Mouse (Mus musculus): ENCODE data around the gene Fitm2. TPM values are rescaled to one million over a fixed set of nuclear protein-coding genes. Genes with fewer than 3 reads are reported as not detected.

The Fitm2 gene
- total and polyA plus RNA-seq, 2 experiments, result 19.5 to 19.8 TPM

- TF ChIP-seq POLR2A (IDR thresholded peaks at IDR 0.05; ENCODE audit: extremely low read depth, insufficient read depth, low read length), result peak; percentile 88
- TF ChIP-seq CTCF (IDR thresholded peaks at IDR 0.05; ENCODE audit: low read depth, low read length), result peak; percentile 20; the same call in 1 of the 2 replicates
- peak overlapping the region; percentile 81 for H3K4me3 ChIP-seq (ENCODE audit: insufficient read depth, low read depth, low read length)
- WGBS, result under 1% methylated on average over 70 of the region's 71 CpGs
- H3K79me2 ChIP-seq (ENCODE audit: control insufficient read depth, insufficient read depth, low read length), result peaks cover 22% of the 10 kb centered on the region; the same call in 1 of the 2 replicates
- H3K27me3 ChIP-seq (ENCODE audit: control insufficient read depth, insufficient read depth, low read length), result no peaks in the 10 kb centered on the region
- H3K27ac ChIP-seq (replicated peaks; ENCODE audit: insufficient read depth, low read depth, low read length), result peak overlapping the region; percentile 88
- H3K9ac ChIP-seq (ENCODE audit: low read depth, low read length), result peak overlapping the region; percentile 95
- H3K36me3 ChIP-seq (ENCODE audit: control insufficient read depth, insufficient read depth, low read length), result peaks cover 7% of the 10 kb centered on the region
- H3K4me1 ChIP-seq (ENCODE audit: control insufficient read depth, insufficient read depth, low read length), result peaks cover 22% of the 10 kb centered on the region
- peak; percentile 96 for DNase-seq (ENCODE audit: extremely low read depth, low read depth, low spot score)
These were observed 52.9 kb downstream of the Fitm2 start for GRCm38 (mm10) chr2:163419346-163420045.

GRCm38 (mm10) chr2:163418841-163419345 lies 53.5 kb downstream of the Fitm2 start:
- Histone ChIP-seq H3K9ac (ENCODE audit: low read depth, low read length) (peak overlapping the region; percentile 95), H3K27ac (replicated peaks; ENCODE audit: insufficient read depth, low read depth, low read length) (peak overlapping the region; percentile 84), H3K27me3 (ENCODE audit: control insufficient read depth, insufficient read depth, low read length) (no peaks in the 10 kb centered on the region), H3K36me3 (ENCODE audit: control insufficient read depth, insufficient read depth, low read length) (peaks cover 11% of the 10 kb centered on the region), H3K4me1 (ENCODE audit: control insufficient read depth, insufficient read depth, low read length) (peaks cover 21% of the 10 kb centered on the region), H3K79me2 (ENCODE audit: control insufficient read depth, insufficient read depth, low read length) (peaks cover 25% of the 10 kb centered on the region; the same call in 1 of the 2 replicates), H3K4me3 (ENCODE audit: insufficient read depth, low read depth, low read length) (peak overlapping the region; percentile 81)
- under 1% methylated on average over 48 of the region's 50 CpGs for WGBS
- TF ChIP-seq CTCF (IDR thresholded peaks at IDR 0.05; ENCODE audit: low read depth, low read length) (no peak), POLR2A (IDR thresholded peaks at IDR 0.05; ENCODE audit: extremely low read depth, insufficient read depth, low read length) (no peak)
- peak; percentile 62 for DNase-seq (ENCODE audit: extremely low read depth, low read depth, low spot score)

GRCm38 (mm10) chr2:163417830-163418229 lies 54.6 kb downstream of the Fitm2 start:
- peaks cover 18% of the 10 kb centered on the region for H3K36me3 ChIP-seq (ENCODE audit: control insufficient read depth, insufficient read depth, low read length)
- H3K4me3 ChIP-seq (ENCODE audit: insufficient read depth, low read depth, low read length), result peak overlapping the region; percentile 81
- TF ChIP-seq CTCF (IDR thresholded peaks at IDR 0.05; ENCODE audit: low read depth, low read length) (no peak), POLR2A (IDR thresholded peaks at IDR 0.05; ENCODE audit: extremely low read depth, insufficient read depth, low read length) (no peak)
- peak overlapping the region; percentile 45 for H3K27ac ChIP-seq (replicated peaks; ENCODE audit: insufficient read depth, low read depth, low read length)
- peaks cover 25% of the 10 kb centered on the region; the same call in 1 of the 2 replicates for H3K79me2 ChIP-seq (ENCODE audit: control insufficient read depth, insufficient read depth, low read length)
- H3K4me1 ChIP-seq (ENCODE audit: control insufficient read depth, insufficient read depth, low read length), result peaks cover 15% of the 10 kb centered on the region
- H3K27me3 ChIP-seq (ENCODE audit: control insufficient read depth, insufficient read depth, low read length), result no peaks in the 10 kb centered on the region
- H3K9ac ChIP-seq (ENCODE audit: low read depth, low read length), result peak overlapping the region; percentile 50
- peak; percentile 74 for DNase-seq (ENCODE audit: extremely low read depth, low read depth, low spot score)

GRCm38 (mm10) chr2:163417026-163417425 lies 55.4 kb downstream of the Fitm2 start:
- DNase-seq (ENCODE audit: extremely low read depth, low read depth, low spot score), result peak; percentile 59
- Histone ChIP-seq H3K4me3 (ENCODE audit: insufficient read depth, low read depth, low read length) (no peak overlapping the region), H3K4me1 (ENCODE audit: control insufficient read depth, insufficient read depth, low read length) (peaks cover 19% of the 10 kb centered on the region), H3K27me3 (ENCODE audit: control insufficient read depth, insufficient read depth, low read length) (no peaks in the 10 kb centered on the region), H3K27ac (replicated peaks; ENCODE audit: insufficient read depth, low read depth, low read length) (no peak overlapping the region), H3K79me2 (ENCODE audit: control insufficient read depth, insufficient read depth, low read length) (peaks cover 25% of the 10 kb centered on the region; the same call in 1 of the 2 replicates), H3K36me3 (ENCODE audit: control insufficient read depth, insufficient read depth, low read length) (peaks cover 18% of the 10 kb centered on the region), H3K9ac (ENCODE audit: low read depth, low read length) (no peak overlapping the region)
- TF ChIP-seq POLR2A (IDR thresholded peaks at IDR 0.05; ENCODE audit: extremely low read depth, insufficient read depth, low read length) (no peak), CTCF (IDR thresholded peaks at IDR 0.05; ENCODE audit: low read depth, low read length) (no peak)
- 34% methylated on average over 6 of the region's 6 CpGs for WGBS

Other genes starting within 250 kb of the Fitm2 start
- 0.07 and 0.09 TPM in 2 replicates for gene Jph2, start 74.6 kb downstream of the Fitm2 start, total RNA-seq (2014; rRNA removed)
- gene Jph2, start 74.6 kb downstream of the Fitm2 start, polyA plus RNA-seq (2012; rRNA removed), result 0.07 and 0.10 TPM in 2 replicates
- 21.9 and 22.6 TPM in 2 replicates for gene Oser1, start 47.9 kb downstream of the Fitm2 start, total RNA-seq (2014; rRNA removed)
- gene Oser1, start 47.9 kb downstream of the Fitm2 start, polyA plus RNA-seq (2012; rRNA removed), result 8.0 and 8.3 TPM in 2 replicates
- 0.07 TPM in 1 of 2 replicates, not detected in the other for gene Gdap1l1, start 34.2 kb downstream of the Fitm2 start, total RNA-seq (2014; rRNA removed)
- gene Gdap1l1, start 34.2 kb downstream of the Fitm2 start, polyA plus RNA-seq (2012; rRNA removed), result not detected in 2 replicates
- not detected in 2 replicates for gene R3hdml, start 19.7 kb upstream of the Fitm2 start, total RNA-seq (2014; rRNA removed)
- gene R3hdml, start 19.7 kb upstream of the Fitm2 start, polyA plus RNA-seq (2012; rRNA removed), result not detected in 2 replicates
- gene Hnf4a, start 34.2 kb upstream of the Fitm2 start, total RNA-seq (2014; rRNA removed), result 164 and 213 TPM in 2 replicates
- 260 and 313 TPM in 2 replicates for gene Hnf4a, start 34.2 kb upstream of the Fitm2 start, polyA plus RNA-seq (2012; rRNA removed)
- gene Ttpal, start 129.7 kb upstream of the Fitm2 start, total RNA-seq (2014; rRNA removed), result 9.3 and 9.7 TPM in 2 replicates
- gene Ttpal, start 129.7 kb upstream of the Fitm2 start, polyA plus RNA-seq (2012; rRNA removed), result 8.1 and 12.4 TPM in 2 replicates
- gene Serinc3, start 172.5 kb upstream of the Fitm2 start, total RNA-seq (2014; rRNA removed), result 123 TPM in 2 replicates
- 122 and 124 TPM in 2 replicates for gene Serinc3, start 172.5 kb upstream of the Fitm2 start, polyA plus RNA-seq (2012; rRNA removed)
- gene Pkig, start 185.8 kb upstream of the Fitm2 start, total RNA-seq (2014; rRNA removed), result 13.2 and 17.2 TPM in 2 replicates
- 35.0 and 35.2 TPM in 2 replicates for gene Pkig, start 185.8 kb upstream of the Fitm2 start, polyA plus RNA-seq (2012; rRNA removed)

Data from liver, adult 2 months (tissue).